Mouse (Mus musculus) ES-E14 (cell line): Measurements from ENCODE around the gene Bglap.

ENCODE experiments used
- CHD2 ChIP-seq: IDR thresholded peaks from 2 replicates; pipeline ENCODE4 v1.6.1; 2014; ENCODE audit warnings: mild to moderate bottlenecking, low read depth, low read length, inconsistent platforms
- HCFC1 ChIP-seq: IDR thresholded peaks from 2 replicates; pipeline ENCODE4 v1.6.1; 2012; ENCODE audit warnings: low read length, inconsistent platforms, borderline replicate concordance; ENCODE audit not compliant: insufficient read depth
- MAFK ChIP-seq: IDR thresholded peaks from 2 replicates; pipeline ENCODE4 v1.6.1; 2014; ENCODE audit warnings: mild to moderate bottlenecking, low read depth, low read length, inconsistent platforms; ENCODE audit not compliant: insufficient read depth
- ZC3H11A ChIP-seq: IDR thresholded peaks from 2 replicates; pipeline ENCODE4 v1.6.1; 2012; ENCODE audit warnings: low read depth, mild to moderate bottlenecking, inconsistent platforms, low read length, borderline replicate concordance
- ZNF384 ChIP-seq: IDR thresholded peaks from 2 replicates; pipeline ENCODE4 v1.6.1; 2012; ENCODE audit warnings: low read depth, low read length, inconsistent platforms

DNA sequence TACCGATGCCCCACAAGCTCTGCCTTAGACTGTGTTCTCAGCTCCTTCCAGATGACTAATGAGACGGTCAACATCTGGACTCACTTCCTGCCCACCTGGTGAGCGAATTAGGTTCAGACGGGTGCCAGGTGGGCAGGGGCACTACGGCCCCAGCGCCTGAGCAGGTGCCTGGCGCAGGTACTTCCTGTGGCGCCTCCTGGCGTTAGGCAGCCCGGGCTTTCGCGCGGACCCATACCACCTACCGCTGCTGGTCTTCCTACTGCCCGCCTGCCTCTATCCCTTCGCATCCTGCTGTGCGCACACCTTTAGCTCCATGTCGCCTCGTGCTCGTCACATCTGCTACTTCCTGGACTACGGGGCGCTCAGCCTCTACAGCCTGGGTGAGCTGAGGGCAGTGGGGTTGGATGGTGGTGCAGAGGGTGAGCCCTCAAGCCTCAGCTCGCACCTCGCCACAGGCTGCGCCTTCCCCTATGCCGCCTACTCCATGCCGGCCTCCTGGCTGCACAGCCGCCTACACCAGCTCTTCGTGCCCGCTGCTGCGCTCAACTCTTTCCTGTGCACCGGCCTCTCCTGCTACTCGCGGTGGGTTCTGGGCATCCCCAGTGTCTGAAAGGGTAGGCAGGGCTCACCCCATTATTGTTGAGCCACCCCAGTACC lies 18.4 kb downstream of the Bglap start:
- TF ChIP-seq ZC3H11A (no peak), HCFC1 (no peak), ZNF384 (no peak), MAFK (no peak), CHD2 (no peak)
